Mouse (Mus musculus) c-Kit-positive CD71-positive TER-119-positive erythroid progenitor cells, embryonic 14.5 days (primary cell): ENCODE measurements around the gene Psmb11.
"Not testable (repeated sequence)": the region's sequence is repeated elsewhere in the genome, so short reads cannot be mapped to it uniquely, and the experiment has no call there.

Source experiments
- DNase-seq: peaks from one replicate; pipeline ENCODE4 v3.0.0-alpha.2; 2013; ENCODE audit warnings: low spot score

The Psmb11 gene

DNA sequence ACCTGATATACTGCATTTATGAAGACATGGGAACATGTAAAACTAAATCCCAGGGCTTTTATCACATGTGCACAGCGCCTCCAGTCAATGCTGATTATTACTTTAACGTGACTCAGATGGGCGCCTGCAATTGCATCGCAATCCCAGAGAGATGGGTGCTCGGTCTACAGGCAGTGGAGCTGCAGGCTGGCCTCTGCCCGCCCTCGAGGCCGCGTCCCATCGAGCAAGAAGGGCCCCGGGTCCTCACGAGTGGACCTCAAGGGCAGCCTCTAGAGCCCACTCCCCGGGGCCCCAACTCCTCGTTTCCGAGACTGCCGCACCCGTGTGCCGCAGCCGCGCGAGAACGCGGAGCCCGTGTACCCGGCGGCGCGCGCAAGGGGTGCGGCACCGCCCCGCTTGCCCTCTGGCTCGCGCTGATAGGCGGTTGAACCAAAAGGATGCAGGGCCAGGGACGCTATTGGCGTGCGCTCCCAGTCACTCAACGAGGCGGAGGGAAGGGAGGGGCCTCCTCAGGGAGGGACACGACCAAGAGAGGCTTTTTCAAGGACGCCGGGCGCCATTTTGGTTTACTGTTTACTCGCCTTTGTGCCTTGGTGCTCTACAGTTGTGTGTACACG, 18.1 kb upstream of the Psmb11 start:
- peak; percentile 94 for DNase-seq

DNA sequence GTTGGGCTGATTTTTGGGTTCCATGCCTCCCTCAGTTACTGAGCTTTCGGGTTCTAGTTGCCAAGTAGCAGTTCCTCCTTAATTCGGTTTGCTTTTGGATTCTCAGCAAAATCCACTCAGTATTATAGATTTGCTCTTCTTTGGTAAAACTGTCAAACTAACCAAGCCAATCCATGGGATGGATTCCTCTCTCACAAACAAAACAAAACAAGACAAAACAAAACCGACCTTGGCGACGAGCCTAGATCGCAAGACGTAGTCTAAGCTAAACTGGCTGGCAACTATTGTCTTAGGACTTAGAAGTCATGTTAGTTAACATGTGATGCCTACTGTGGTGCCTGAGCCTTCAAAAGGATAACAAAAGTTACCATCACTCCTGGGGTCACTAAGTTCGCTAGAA, 17.5 kb upstream of the Psmb11 start:
- no peak for DNase-seq

- peak; percentile 72 for DNase-seq
These were observed 15.4 kb upstream of the Psmb11 start, which contains the start of gene 4931414P19Rik for GRCm38 (mm10) chr14:54605752-54606321. Gene 4931414P19Rik (minus strand): TSS chr14:54605993.

DNA sequence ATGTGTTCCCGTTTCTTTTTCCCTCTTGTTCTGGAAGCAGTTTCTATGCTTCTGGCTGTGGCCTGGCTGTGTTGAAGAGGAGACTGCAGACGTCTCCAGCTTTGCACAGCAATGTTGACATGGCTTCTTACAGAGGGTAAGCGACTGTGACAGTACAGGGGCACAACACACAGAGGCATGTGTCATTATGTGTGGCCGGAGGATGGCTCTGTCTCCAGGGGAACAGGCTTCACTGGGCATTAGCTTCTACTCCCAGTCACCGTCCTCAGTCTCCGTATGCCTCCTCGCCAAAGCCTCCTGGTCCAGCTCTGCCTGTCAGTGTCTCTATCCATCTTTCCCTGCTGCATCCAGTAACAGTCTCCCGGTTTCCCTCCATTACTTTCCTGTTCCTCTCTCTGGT, 14.0 kb upstream of the Psmb11 start:
- no peak for DNase-seq

DNA sequence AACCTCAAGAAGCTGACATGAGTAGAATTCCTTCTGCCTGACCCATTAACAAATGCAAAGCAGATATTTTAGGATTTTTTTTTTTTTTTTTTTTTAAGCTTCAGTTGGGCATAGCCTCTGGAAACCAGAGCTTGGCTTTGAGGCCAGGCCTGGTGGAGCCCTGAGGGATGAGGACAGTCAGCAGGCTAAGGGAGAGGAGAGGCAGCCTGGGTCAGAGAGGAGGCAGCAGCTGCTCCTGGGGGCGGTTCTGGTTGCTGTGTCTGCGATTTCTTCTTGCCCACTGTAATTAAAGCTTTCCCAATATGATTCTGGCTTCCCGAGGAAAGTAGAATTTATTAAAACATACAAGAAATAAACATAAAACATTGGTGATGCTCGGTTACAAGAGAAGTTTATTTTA, 12.0 kb upstream of the Psmb11 start:
- DNase-seq: no peak

- no peak for DNase-seq
These were observed 11.3 kb upstream of the Psmb11 start for GRCm38 (mm10) chr14:54609962-54610361.

GRCm38 (mm10) chr14:54610648-54611047, 10.6 kb upstream of the Psmb11 start:
- DNase-seq: no peak

DNA sequence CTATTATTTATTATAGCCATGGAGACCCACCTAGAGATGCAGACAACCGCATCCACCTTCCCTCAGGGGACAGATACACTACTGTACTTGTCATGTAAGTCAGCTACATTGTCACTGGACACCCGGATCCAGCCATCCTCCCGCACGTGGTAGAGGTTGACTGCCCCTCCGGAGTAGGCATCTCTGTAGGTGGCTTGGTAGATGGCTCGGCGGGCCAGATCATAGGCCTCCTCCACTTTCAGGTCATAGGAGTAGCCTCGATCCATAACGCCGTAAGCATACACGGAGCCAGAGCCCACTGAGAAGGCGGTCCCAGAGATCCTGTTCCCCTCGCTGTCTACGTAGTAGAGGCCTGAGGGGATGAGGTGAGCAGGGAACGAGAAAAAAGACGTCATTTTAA, 7.1 kb upstream of the Psmb11 start:
- not testable (repeated sequence) for DNase-seq

- DNase-seq: no peak
These were observed 4.9 kb upstream of the Psmb11 start for GRCm38 (mm10) chr14:54616226-54616825.

DNA sequence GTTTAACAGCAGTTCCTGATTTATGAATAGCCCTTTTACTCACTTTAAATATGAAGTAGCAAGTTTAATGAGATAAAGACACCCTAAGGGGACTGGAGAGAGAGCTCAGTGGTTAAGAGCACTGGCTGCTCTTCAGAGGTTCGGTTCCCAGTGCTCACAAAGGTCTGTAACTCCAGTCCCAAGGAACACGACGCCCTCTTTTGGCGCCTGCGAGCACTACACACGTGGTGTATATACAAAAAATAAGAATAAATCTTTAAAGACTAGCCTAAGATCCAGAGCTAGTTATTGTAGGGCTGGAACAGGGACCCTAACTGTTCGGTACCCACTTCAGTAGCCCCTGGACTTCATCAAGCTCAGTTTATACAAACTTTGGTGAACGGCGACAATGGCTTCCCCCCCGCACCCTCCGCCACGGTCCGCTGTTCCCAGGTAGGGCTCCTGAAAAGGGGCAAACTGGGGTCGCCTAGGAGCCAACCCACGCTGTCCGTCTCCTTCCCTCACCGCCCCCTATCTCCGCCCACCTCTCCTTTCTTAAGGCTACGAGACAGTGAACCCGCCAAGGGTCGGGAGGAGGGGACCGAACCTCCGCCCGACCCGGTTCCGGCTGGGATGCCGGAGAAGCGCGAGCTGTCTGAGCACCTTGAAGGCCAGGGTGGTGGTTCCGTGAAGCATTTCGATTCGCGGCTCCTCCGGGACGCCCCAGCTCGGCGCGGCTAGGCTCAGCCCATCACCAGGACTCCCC, 3.9 kb upstream of the Psmb11 start:
- no peak for DNase-seq

DNA sequence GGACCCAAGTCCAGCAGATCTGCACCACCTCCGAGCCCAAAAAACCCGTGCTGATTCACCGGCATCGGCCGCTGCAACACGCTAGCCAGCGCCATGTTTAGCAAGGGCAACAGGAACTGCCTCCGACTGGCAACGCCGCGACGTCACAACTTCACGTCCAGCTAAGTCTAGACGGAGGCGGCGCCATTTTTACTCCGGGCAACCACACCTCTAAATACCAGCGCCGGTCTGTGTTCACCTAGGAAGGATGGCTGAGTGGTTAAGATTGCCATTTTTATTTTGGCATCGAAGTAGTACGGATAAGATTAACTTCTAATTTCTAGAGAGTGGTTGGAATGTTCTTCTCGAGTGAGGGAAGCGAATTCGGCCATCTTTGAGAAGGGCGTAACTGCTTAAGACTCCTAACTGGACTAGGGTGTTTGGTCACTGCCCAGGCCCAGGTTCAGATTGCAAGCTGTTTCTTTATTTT, 3.3 kb upstream of the Psmb11 start, which contains the start of gene Psmb5:
Psmb5 (minus strand) TSS at position 126 of the 469 bp plus-strand sequence.
- DNase-seq: peak; percentile 87

GRCm38 (mm10) chr14:54623334-54623733, 2.1 kb downstream of the Psmb11 start:
- DNase-seq: no peak

- DNase-seq: no peak
These were observed 3.7 kb downstream of the Psmb11 start for GRCm38 (mm10) chr14:54624976-54625375.

- DNase-seq: no peak
These were observed 6.9 kb downstream of the Psmb11 start for GRCm38 (mm10) chr14:54628103-54628502.

DNA sequence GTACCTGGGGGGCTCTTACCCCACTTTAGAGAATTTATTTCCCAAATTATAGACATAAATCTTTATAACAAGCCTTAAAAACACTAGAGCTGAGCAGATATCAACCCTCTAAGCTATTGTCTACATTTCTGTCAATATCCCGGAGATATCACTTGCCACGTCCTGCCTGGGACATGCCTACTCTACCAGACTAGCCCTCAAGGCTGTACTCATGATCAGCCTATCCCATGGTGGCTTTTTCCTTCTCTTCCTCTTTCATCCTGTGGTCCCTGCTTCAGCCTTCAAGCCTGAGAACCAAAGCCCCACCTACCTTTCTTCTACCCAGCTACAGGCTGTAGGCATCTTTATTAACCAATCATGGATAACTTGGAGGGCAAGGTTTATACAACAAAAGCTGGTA, 8.6 kb downstream of the Psmb11 start:
- no peak for DNase-seq

DNA sequence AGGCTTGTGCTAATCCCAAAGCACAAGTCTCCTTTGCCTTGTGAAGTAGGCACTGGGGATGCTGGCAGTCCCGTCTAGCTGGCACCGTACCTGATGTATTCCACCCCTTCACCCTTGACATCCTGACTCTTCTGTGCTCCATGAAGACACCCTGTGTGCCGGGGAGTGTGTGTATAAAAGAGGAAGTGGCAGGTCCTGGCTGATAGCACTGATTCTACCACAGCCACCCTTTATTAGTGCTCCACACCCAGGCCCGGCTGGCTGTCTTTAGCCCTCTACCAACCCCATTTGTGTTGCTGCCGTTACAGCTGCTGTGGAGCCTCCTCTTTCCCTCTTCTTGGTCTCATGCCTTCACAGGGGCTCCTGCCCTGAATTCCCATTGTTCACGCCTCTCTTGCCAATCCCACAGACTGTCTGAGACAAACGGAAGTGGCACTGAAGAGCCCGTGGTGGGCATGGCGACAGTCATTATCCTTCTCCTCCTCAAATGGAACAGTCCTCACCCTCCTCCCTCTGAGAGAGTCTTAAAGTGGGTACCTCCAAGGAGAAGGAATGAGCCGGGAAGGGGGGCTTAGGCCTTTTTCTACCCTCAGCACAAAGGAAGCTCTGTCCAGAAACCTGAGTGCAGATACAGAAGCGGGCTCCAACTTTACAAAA, 9.5 kb downstream of the Psmb11 start:
- DNase-seq: no peak

- DNase-seq: no peak
These were observed 10.0 kb downstream of the Psmb11 start for GRCm38 (mm10) chr14:54631240-54631599.

- no peak for DNase-seq
These were observed 11.0 kb downstream of the Psmb11 start for GRCm38 (mm10) chr14:54632252-54632651.

DNA sequence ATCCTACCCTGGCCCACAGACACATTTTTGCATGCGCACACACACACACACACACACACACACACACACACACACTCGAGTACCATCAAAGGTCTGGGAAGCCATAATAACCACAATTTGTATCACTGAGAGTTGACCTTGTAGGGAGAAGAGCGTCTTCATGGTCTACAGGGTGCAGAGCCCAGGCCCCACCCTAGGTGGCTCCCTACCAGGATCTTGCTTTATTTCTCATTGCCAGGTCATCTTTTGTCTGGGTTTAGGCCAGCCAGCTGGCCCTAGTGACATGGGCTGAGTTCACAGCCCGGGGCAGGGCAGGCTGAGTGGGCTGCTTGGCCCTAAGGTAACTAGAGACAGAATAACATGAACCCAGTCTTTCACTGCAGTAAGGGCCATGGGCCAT, 12.9 kb downstream of the Psmb11 start:
- DNase-seq: no peak

GRCm38 (mm10) chr14:54636954-54637353, 15.7 kb downstream of the Psmb11 start:
- no peak for DNase-seq

DNA sequence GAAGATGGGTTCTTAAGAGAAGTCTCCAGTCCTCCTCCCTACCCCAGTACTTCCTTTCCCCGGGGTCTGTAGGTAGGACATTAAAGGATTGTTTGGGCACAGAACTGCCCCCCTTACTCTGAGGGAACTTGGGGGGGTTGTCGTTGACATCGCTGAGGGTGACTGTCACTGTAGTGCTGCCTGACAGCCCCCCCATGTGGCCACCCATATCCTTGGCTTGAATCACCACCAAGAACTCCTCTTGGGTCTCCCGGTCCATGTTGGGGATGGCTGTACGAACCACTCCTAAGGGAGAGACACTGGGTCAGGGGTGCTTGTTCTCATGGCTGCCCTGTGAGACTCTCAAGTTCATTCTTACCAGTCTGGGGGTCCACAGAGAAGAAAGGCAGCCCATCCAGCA, 17.0 kb downstream of the Psmb11 start:
- DNase-seq: no peak

GRCm38 (mm10) chr14:54640121-54640520, 18.9 kb downstream of the Psmb11 start:
- DNase-seq: no peak
